ENCODE assay signal across 10 mouse cellular contexts in genomic region chr19:5885838-5886237, GRCm38 (mm10). TPM values are rescaled to one million over a fixed set of nuclear protein-coding genes. Genes with fewer than 3 reads are reported as not detected.
DNase-seq lines count a peak whose midpoint lies in the region; ATAC-seq and TF ChIP-seq lines count a peak whose summit lies in the region.
"Had no signal": no experiment of that assay in that cellular context is flagged by ENCODE, and none has a peak within 500 bp of the region (broad histone marks: within the 10 kb centered on the region; RNA-seq: fewer than 3 reads in every experiment).

No protein-coding gene starts in this region.

- TF ChIP-seq CTCF in Patski (IDR thresholded peaks at IDR 0.05) = peak; percentile 71

- no peak overlapping the region for H3K4me3 ChIP-seq in hindbrain, embryonic 10.5 days
- no peak overlapping the region for H3K4me3 ChIP-seq in hindbrain, embryonic 14.5 days (replicated peaks; ENCODE audit: low read length)
- H3K4me3 ChIP-seq: heart, embryonic 13.5 days had no signal

- H3K4me1 ChIP-seq in hindbrain, embryonic 10.5 days (replicated peaks) = 0 out of 2 replicates have a peak, but pooled peaks cover 6% of the 10 kb centered on the region
- peaks cover 10% of the 10 kb centered on the region; the same call in 1 of the 2 replicates for H3K4me1 ChIP-seq in hindbrain, embryonic 14.5 days (replicated peaks; ENCODE audit: control insufficient read depth, insufficient read depth, low read length)

- no peak overlapping the region for H3K27ac ChIP-seq in hindbrain, embryonic 10.5 days
- no peak overlapping the region for H3K27ac ChIP-seq in hindbrain, embryonic 14.5 days
- H3K27ac ChIP-seq: heart, embryonic 13.5 days had no signal

- peak; percentile 27 for DNase-seq in hindbrain, embryonic 10.5 days (ENCODE audit: low spot score)
- no peak for DNase-seq in hindbrain, embryonic 14.5 days (ENCODE audit: low spot score)
- DNase-seq in lung, postnatal 36 days = peak; percentile 61
- DNase-seq in lung, adult 18-20 months = no peak
- no peak for DNase-seq in Patski (ENCODE audit: low read depth, low spot score)
- peak; percentile 55 for DNase-seq in naive thymus-derived CD4-positive, alpha-beta T cell, adult 2 months (ENCODE audit: low read depth)
- DNase-seq in right cerebral cortex, adult 2 months (ENCODE audit: low spot score in 2 of 2) = no peak
- DNase-seq: kidney, postnatal 14 days had no signal

- ATAC-seq in hindbrain, embryonic 14.5 days (ENCODE audit: low FRiP score) = no peak
- ATAC-seq in Patski = no peak
- no peak for ATAC-seq in granulocyte monocyte progenitor cell, adult 5-6 weeks (replicated peaks; ENCODE audit: poor library complexity, severe bottlenecking)

- H3K9ac ChIP-seq in hindbrain, embryonic 14.5 days = no peak overlapping the region
- H3K9ac ChIP-seq: heart, embryonic 13.5 days had no signal

- no peak overlapping the region for H3K4me2 ChIP-seq in hindbrain, embryonic 14.5 days (replicated peaks)
- H3K4me2 ChIP-seq: heart, embryonic 13.5 days had no signal

- 59% methylated on average over 4 of the region's 4 CpGs for WGBS in hindbrain, embryonic 10.5 days
- 58% methylated on average over 4 of the region's 4 CpGs for WGBS in hindbrain, embryonic 14.5 days

- POLR2A ChIA-PET in Patski (lab: Charles Lee) = interaction anchor here (0.6 to 1.1 kb wide), 6 partner anchors 11 to 98 kb away, joined by 3 to 4 read pairs (median 3); partner anchors contain the start of gene Frmd8

- CTCF ChIA-PET in Patski (lab: Charles Lee) = interaction anchor here (1.0 to 5.5 kb wide), 7 partner anchors 23 to 98 kb away, joined by 3 to 58 read pairs (median 3); no protein-coding TSS in a partner anchor

- no peaks in the 10 kb centered on the region for H3K9me3 ChIP-seq in hindbrain, embryonic 10.5 days
- H3K9me3 ChIP-seq in hindbrain, embryonic 14.5 days (ENCODE audit: control insufficient read depth, low read length) = no peaks in the 10 kb centered on the region
- H3K9me3 ChIP-seq: heart, embryonic 13.5 days had no signal

- 0 out of 2 replicates have a peak, but pooled peaks cover 6% of the 10 kb centered on the region for H3K36me3 ChIP-seq in hindbrain, embryonic 10.5 days
- 0 out of 2 replicates have a peak, but pooled peaks cover 3% of the 10 kb centered on the region for H3K36me3 ChIP-seq in hindbrain, embryonic 14.5 days (replicated peaks; ENCODE audit: control insufficient read depth, insufficient read depth)
- H3K36me3 ChIP-seq: heart, embryonic 13.5 days had no signal

- H3K27me3 ChIP-seq in hindbrain, embryonic 10.5 days (ENCODE audit: insufficient read depth, poor library complexity, severe bottlenecking) = no peaks in the 10 kb centered on the region
- no peaks in the 10 kb centered on the region for H3K27me3 ChIP-seq in hindbrain, embryonic 14.5 days (ENCODE audit: control insufficient read depth, insufficient read depth, low read length)
- no peaks in the 10 kb centered on the region for H3K27me3 ChIP-seq in Patski
- H3K27me3 ChIP-seq: heart, embryonic 13.5 days had no signal

- in situ Hi-C loops in Patski (cut with MboI; ENCODE audit: low pct_unique_long_range_greater_than_20kb) = loop anchor here (5.0 kb wide), 1 partner anchor 174 kb away; no protein-coding TSS in a partner anchor

RNA-seq across cellular contexts. Expression of gene Tigd3, which starts 8.1 kb away (rescaled TPM):
- polyA plus RNA-seq in hindbrain, embryonic 10.5 days (2016; fragmentation: Nextera tagmentation; extraction: Ambion mirVana) = 9.9 and 11.3 TPM in 2 replicates
- 6.1 and 9.4 TPM in 2 replicates for polyA plus RNA-seq in hindbrain, embryonic 14.5 days (2014; fragmentation: Nextera tagmentation; extraction: Ambion mirVana)
- polyA plus RNA-seq in Patski (2021) = 1.2 TPM
- 1.1 and 2.5 TPM in 2 replicates for total RNA-seq in granulocyte monocyte progenitor cell, adult 5-6 weeks (2014; fragmentation: Nextera tagmentation)
- 2.3 and 4.4 TPM in 2 replicates for total RNA-seq in granulocyte monocyte progenitor cell, adult 5-6 weeks (2017)

RNA-seq across cellular contexts. Expression of gene Slc25a45, which starts 8.2 kb away (rescaled TPM):
- polyA plus RNA-seq in hindbrain, embryonic 10.5 days (2016; fragmentation: Nextera tagmentation; extraction: Ambion mirVana) = 2.8 TPM in 2 replicates
- 1.5 and 2.5 TPM in 2 replicates for polyA plus RNA-seq in hindbrain, embryonic 14.5 days (2014; fragmentation: Nextera tagmentation; extraction: Ambion mirVana)
- 7.1 TPM for polyA plus RNA-seq in Patski (2021)
- 38.2 and 44.5 TPM in 2 replicates for total RNA-seq in granulocyte monocyte progenitor cell, adult 5-6 weeks (2014; fragmentation: Nextera tagmentation)
- total RNA-seq in granulocyte monocyte progenitor cell, adult 5-6 weeks (2017) = 35.5 and 35.6 TPM in 2 replicates

RNA-seq across cellular contexts. Expression of gene Frmd8, which starts 10.8 kb away (rescaled TPM):
- polyA plus RNA-seq in hindbrain, embryonic 10.5 days (2016; fragmentation: Nextera tagmentation; extraction: Ambion mirVana) = 37.2 and 37.8 TPM in 2 replicates
- polyA plus RNA-seq in hindbrain, embryonic 14.5 days (2014; fragmentation: Nextera tagmentation; extraction: Ambion mirVana) = 11.3 and 13.1 TPM in 2 replicates
- 30.4 TPM for polyA plus RNA-seq in Patski (2021)
- 17.9 and 25.4 TPM in 2 replicates for total RNA-seq in granulocyte monocyte progenitor cell, adult 5-6 weeks (2014; fragmentation: Nextera tagmentation)
- 19.0 and 28.4 TPM in 2 replicates for total RNA-seq in granulocyte monocyte progenitor cell, adult 5-6 weeks (2017)

RNA-seq across cellular contexts. Expression of gene Dpf2, which starts 27.0 kb away (rescaled TPM):
- polyA plus RNA-seq in hindbrain, embryonic 10.5 days (2016; fragmentation: Nextera tagmentation; extraction: Ambion mirVana) = 225 TPM in 2 replicates
- 88.2 and 94.7 TPM in 2 replicates for polyA plus RNA-seq in hindbrain, embryonic 14.5 days (2014; fragmentation: Nextera tagmentation; extraction: Ambion mirVana)
- 94.5 TPM for polyA plus RNA-seq in Patski (2021)
- 97.3 and 126 TPM in 2 replicates for total RNA-seq in granulocyte monocyte progenitor cell, adult 5-6 weeks (2014; fragmentation: Nextera tagmentation)
- total RNA-seq in granulocyte monocyte progenitor cell, adult 5-6 weeks (2017) = 62.7 and 108 TPM in 2 replicates

RNA-seq across cellular contexts. Expression of gene Cdc42ep2, which starts 38.8 kb away (rescaled TPM):
- polyA plus RNA-seq in hindbrain, embryonic 10.5 days (2016; fragmentation: Nextera tagmentation; extraction: Ambion mirVana) = 2.0 and 2.9 TPM in 2 replicates
- 16.9 and 18.5 TPM in 2 replicates for polyA plus RNA-seq in hindbrain, embryonic 14.5 days (2014; fragmentation: Nextera tagmentation; extraction: Ambion mirVana)
- 6.5 TPM for polyA plus RNA-seq in Patski (2021)
- 0.23 TPM in 1 of 2 replicates, not detected in the other for total RNA-seq in granulocyte monocyte progenitor cell, adult 5-6 weeks (2014; fragmentation: Nextera tagmentation)
- not detected in 2 replicates for total RNA-seq in granulocyte monocyte progenitor cell, adult 5-6 weeks (2017)

Comparison
In these comparisons a context has a peak if more than half of its experiments do, and no peak if none do; other contexts are left out.
1. DNase-seq: peak in hindbrain, embryonic 10.5 days (single experiment), lung, postnatal 36 days (single experiment) and naive thymus-derived CD4-positive, alpha-beta T cell, adult 2 months (single experiment); none in hindbrain, embryonic 14.5 days (single experiment), lung, adult 18-20 months (0 of 2), Patski (single experiment) and right cerebral cortex, adult 2 months (0 of 2).